22 mouse cellular contexts compared by ENCODE assay signal in genomic region chr9:30599756-30600155, GRCm38 (mm10).
DNase-seq lines count a peak whose midpoint lies in the region; ATAC-seq and TF ChIP-seq lines count a peak whose summit lies in the region.
"Had no signal": no experiment of that assay in that cellular context is flagged by ENCODE, and none has a peak within 500 bp of the region (broad histone marks: within the 10 kb centered on the region; RNA-seq: fewer than 3 reads in every experiment).

No protein-coding gene starts in this region.

- DNase-seq in ES-CJ7 (ENCODE audit: low read depth, low spot score): peak; percentile 38
- DNase-seq in stomach, postnatal 0 days (ENCODE audit: low spot score): peak; percentile 28
- DNase-seq in limb, embryonic 10.5 days (ENCODE audit: low spot score): no peak
- no peak for DNase-seq in cerebellum, adult 8-10 months
- DNase-seq in thymus, postnatal 25 days: no peak
- DNase-seq: adrenal gland, adult 8-10 months; adrenal gland, postnatal 36 days; cerebellum, adult 11-12 months; cerebellum, adult 9-11 months; gastrocnemius, adult 2 months; gastrocnemius, postnatal 36 days; heart, adult 11 months; heart, postnatal 36 days had no signal

- no peak overlapping the region for H3K4me3 ChIP-seq in kidney, embryonic 15.5 days (replicated peaks)
- no peak overlapping the region for H3K4me3 ChIP-seq in kidney, embryonic 14.5 days (ENCODE audit: low read length)
- no peak overlapping the region for H3K4me3 ChIP-seq in kidney, embryonic 16.5 days (ENCODE audit: low read length)
- H3K4me3 ChIP-seq in stomach, postnatal 0 days (ENCODE audit: low read depth, low read length): no peak overlapping the region
- no peak overlapping the region for H3K4me3 ChIP-seq in limb, embryonic 10.5 days
- H3K4me3 ChIP-seq: embryonic facial prominence, embryonic 10.5 days; forebrain, embryonic 13.5 days; gastrocnemius, adult 2 months; heart, embryonic 13.5 days; hindbrain, embryonic 15.5 days had no signal

- H3K4me1 ChIP-seq in kidney, embryonic 15.5 days: no peaks in the 10 kb centered on the region
- no peaks in the 10 kb centered on the region for H3K4me1 ChIP-seq in kidney, embryonic 14.5 days (ENCODE audit: control insufficient read depth, insufficient read depth, low read length)
- H3K4me1 ChIP-seq in kidney, embryonic 16.5 days (ENCODE audit: insufficient read depth, low read length): no peaks in the 10 kb centered on the region
- H3K4me1 ChIP-seq in stomach, postnatal 0 days (replicated peaks; ENCODE audit: control insufficient read depth, insufficient read depth): no peaks in the 10 kb centered on the region
- H3K4me1 ChIP-seq in limb, embryonic 10.5 days: no peaks in the 10 kb centered on the region
- H3K4me1 ChIP-seq: embryonic facial prominence, embryonic 10.5 days; forebrain, embryonic 13.5 days; hindbrain, embryonic 15.5 days had no signal

- ATAC-seq in kidney, embryonic 15.5 days (replicated peaks; ENCODE audit: low FRiP score): 0 out of 2 replicates have a peak, but pooled peaks have one; percentile 43
- no peak for ATAC-seq in kidney, embryonic 14.5 days (ENCODE audit: low FRiP score, low TSS enrichment)
- peak; percentile 79 for ATAC-seq in kidney, embryonic 16.5 days (ENCODE audit: low FRiP score, low TSS enrichment)
- ATAC-seq in stomach, postnatal 0 days (ENCODE audit: low FRiP score, low TSS enrichment): no peak
- ATAC-seq: forebrain, embryonic 13.5 days; Patski had no signal

- H3K27ac ChIP-seq in kidney, embryonic 15.5 days: no peak overlapping the region
- H3K27ac ChIP-seq in kidney, embryonic 14.5 days (ENCODE audit: low read depth, low read length): no peak overlapping the region
- H3K27ac ChIP-seq in kidney, embryonic 16.5 days (ENCODE audit: low read length): no peak overlapping the region
- 0 out of 2 replicates have a peak overlapping the region, but pooled peaks have one; percentile 1 for H3K27ac ChIP-seq in stomach, postnatal 0 days (replicated peaks)
- no peak overlapping the region for H3K27ac ChIP-seq in limb, embryonic 10.5 days
- H3K27ac ChIP-seq: embryonic facial prominence, embryonic 10.5 days; forebrain, embryonic 13.5 days; gastrocnemius, adult 2 months; heart, embryonic 13.5 days; hindbrain, embryonic 15.5 days had no signal

- no peak for TF ChIP-seq CTCF in stomach, postnatal 0 days (IDR thresholded peaks at IDR 0.05; ENCODE audit: low read depth)

- TF ChIP-seq EP300 in stomach, postnatal 0 days (optimal IDR thresholded peaks at IDR 0.05): no peak

- H3K9me3 ChIP-seq in kidney, embryonic 15.5 days (replicated peaks): no peaks in the 10 kb centered on the region
- no peaks in the 10 kb centered on the region for H3K9me3 ChIP-seq in kidney, embryonic 14.5 days (ENCODE audit: control insufficient read depth, low read length)
- no peaks in the 10 kb centered on the region for H3K9me3 ChIP-seq in kidney, embryonic 16.5 days (ENCODE audit: low read length)
- H3K9me3 ChIP-seq in stomach, postnatal 0 days (ENCODE audit: control insufficient read depth, low read length): no peaks in the 10 kb centered on the region
- no peaks in the 10 kb centered on the region for H3K9me3 ChIP-seq in limb, embryonic 10.5 days (replicated peaks)
- H3K9me3 ChIP-seq: embryonic facial prominence, embryonic 10.5 days; forebrain, embryonic 13.5 days; heart, embryonic 13.5 days; hindbrain, embryonic 15.5 days had no signal

- H3K27me3 ChIP-seq in kidney, embryonic 15.5 days: no peaks in the 10 kb centered on the region
- no peaks in the 10 kb centered on the region for H3K27me3 ChIP-seq in kidney, embryonic 14.5 days (ENCODE audit: control insufficient read depth, insufficient read depth, low read length)
- H3K27me3 ChIP-seq in kidney, embryonic 16.5 days (ENCODE audit: insufficient read depth, low read length): no peaks in the 10 kb centered on the region
- no peaks in the 10 kb centered on the region for H3K27me3 ChIP-seq in stomach, postnatal 0 days (ENCODE audit: control insufficient read depth, insufficient read depth, low read length)
- H3K27me3 ChIP-seq in limb, embryonic 10.5 days (ENCODE audit: low read depth, poor library complexity, severe bottlenecking): no peaks in the 10 kb centered on the region
- H3K27me3 ChIP-seq: CH12.LX; forebrain, embryonic 13.5 days; heart, embryonic 13.5 days; hindbrain, embryonic 15.5 days; Patski had no signal

- H3K4me2 ChIP-seq in kidney, embryonic 15.5 days: no peak overlapping the region
- H3K4me2 ChIP-seq in kidney, embryonic 14.5 days (replicated peaks; ENCODE audit: low read depth, low read length): no peak overlapping the region
- H3K4me2 ChIP-seq in kidney, embryonic 16.5 days (replicated peaks; ENCODE audit: low read depth, low read length): no peak overlapping the region
- H3K4me2 ChIP-seq in stomach, postnatal 0 days (replicated peaks; ENCODE audit: low read depth): no peak overlapping the region
- H3K4me2 ChIP-seq: forebrain, embryonic 13.5 days; heart, embryonic 13.5 days; hindbrain, embryonic 15.5 days had no signal

- WGBS in kidney, embryonic 15.5 days: 76% methylated on average over 7 of the region's 7 CpGs
- 76% methylated on average over 7 of the region's 7 CpGs for WGBS in kidney, embryonic 14.5 days
- 66% methylated on average over 7 of the region's 7 CpGs for WGBS in kidney, embryonic 16.5 days
- 60% methylated on average over 7 of the region's 7 CpGs for WGBS in stomach, postnatal 0 days
- WGBS in limb, embryonic 10.5 days: 81% methylated on average over 7 of the region's 7 CpGs

- no peak overlapping the region for H3K9ac ChIP-seq in kidney, embryonic 15.5 days
- no peak overlapping the region for H3K9ac ChIP-seq in kidney, embryonic 14.5 days (ENCODE audit: low read depth, low read length)
- no peak overlapping the region for H3K9ac ChIP-seq in kidney, embryonic 16.5 days (replicated peaks; ENCODE audit: low read length)
- no peak overlapping the region for H3K9ac ChIP-seq in stomach, postnatal 0 days (ENCODE audit: low read length)
- H3K9ac ChIP-seq: forebrain, embryonic 13.5 days; heart, embryonic 13.5 days; hindbrain, embryonic 15.5 days had no signal

- no peaks in the 10 kb centered on the region for H3K36me3 ChIP-seq in kidney, embryonic 15.5 days
- no peaks in the 10 kb centered on the region for H3K36me3 ChIP-seq in kidney, embryonic 14.5 days (ENCODE audit: control insufficient read depth, insufficient read depth, low read length)
- no peaks in the 10 kb centered on the region for H3K36me3 ChIP-seq in kidney, embryonic 16.5 days (ENCODE audit: insufficient read depth, low read length)
- H3K36me3 ChIP-seq in stomach, postnatal 0 days (ENCODE audit: control insufficient read depth, insufficient read depth, low read length): no peaks in the 10 kb centered on the region
- no peaks in the 10 kb centered on the region for H3K36me3 ChIP-seq in limb, embryonic 10.5 days
- H3K36me3 ChIP-seq: embryonic facial prominence, embryonic 10.5 days; heart, embryonic 13.5 days; hindbrain, embryonic 15.5 days had no signal

Comparison
In these comparisons a context has a peak if more than half of its experiments do, and no peak if none do; other contexts are left out.
1. ATAC-seq: peak in kidney, embryonic 15.5 days (single experiment) and kidney, embryonic 16.5 days (single experiment); none in kidney, embryonic 14.5 days (single experiment) and stomach, postnatal 0 days (single experiment).
2. DNase-seq: peak in ES-CJ7 (single experiment) and stomach, postnatal 0 days (single experiment); none in limb, embryonic 10.5 days (single experiment), cerebellum, adult 8-10 months (single experiment) and thymus, postnatal 25 days (single experiment).